Mouse (Mus musculus): ENCODE results near the gene Ago4. TPM values are rescaled to one million over a fixed set of nuclear protein-coding genes. Genes with fewer than 3 reads are reported as not detected.
"Not testable (repeated sequence)": the region's sequence is repeated elsewhere in the genome, so short reads cannot be mapped to it uniquely, and the experiment has no call there.

Ago4 gene
- total RNA-seq (2021) = 1 to 10 TPM; 3.5 to 3.8 TPM

GRCm38 (mm10) chr4:126532827-126533728 is at the start of gene Ago4:
Gene Ago4 (minus strand): TSS chr4:126533472.
- peak; percentile 72 for DNase-seq

- no peak for DNase-seq
These were observed 45.8 kb upstream of the Ago4 start for GRCm38 (mm10) chr4:126579077-126579476.

GRCm38 (mm10) chr4:126577920-126578319 is 44.6 kb upstream of the Ago4 start:
- no peak for DNase-seq

GRCm38 (mm10) chr4:126576281-126576680 is 43.0 kb upstream of the Ago4 start:
- DNase-seq = no peak

GRCm38 (mm10) chr4:126569783-126570182 is 36.5 kb upstream of the Ago4 start:
- no peak for DNase-seq

- no peak for DNase-seq
These were observed 34.0 kb upstream of the Ago4 start for GRCm38 (mm10) chr4:126567243-126567642.

- DNase-seq = no peak
These were observed 30.5 kb upstream of the Ago4 start for GRCm38 (mm10) chr4:126563798-126564197.

GRCm38 (mm10) chr4:126556809-126557711 is 23.8 kb upstream of the Ago4 start, which contains the start of gene Clspn:
Gene Clspn (plus strand): TSS chr4:126556935.
- peak; percentile 91 for DNase-seq

- DNase-seq = peak; percentile 8
These were observed 21.2 kb upstream of the Ago4 start for GRCm38 (mm10) chr4:126554462-126554861.

GRCm38 (mm10) chr4:126553685-126554084 is 20.4 kb upstream of the Ago4 start:
- DNase-seq = no peak

GRCm38 (mm10) chr4:126553105-126553504 is 19.8 kb upstream of the Ago4 start:
- no peak for DNase-seq

GRCm38 (mm10) chr4:126552136-126552535 is 18.9 kb upstream of the Ago4 start:
- DNase-seq = no peak

- DNase-seq = no peak
These were observed 12.9 kb upstream of the Ago4 start for GRCm38 (mm10) chr4:126546183-126546582.

- DNase-seq = no peak
These were observed 12.4 kb upstream of the Ago4 start for GRCm38 (mm10) chr4:126545703-126546102.

GRCm38 (mm10) chr4:126545016-126545415 is 11.7 kb upstream of the Ago4 start:
- no peak for DNase-seq

GRCm38 (mm10) chr4:126542838-126543237 is 9.6 kb upstream of the Ago4 start:
- no peak for DNase-seq

GRCm38 (mm10) chr4:126540487-126541071 is 7.3 kb upstream of the Ago4 start:
- DNase-seq = no peak

- no peak for DNase-seq
These were observed 3.6 kb upstream of the Ago4 start for GRCm38 (mm10) chr4:126536865-126537264.

- not testable (repeated sequence) for DNase-seq
These were observed 2.4 kb upstream of the Ago4 start for GRCm38 (mm10) chr4:126535631-126536030.

- no peak for DNase-seq
These were observed 428 bp upstream of the Ago4 start for GRCm38 (mm10) chr4:126533729-126534070.

GRCm38 (mm10) chr4:126532292-126532691 is 980 bp downstream of the Ago4 start:
- DNase-seq = no peak

- DNase-seq = no peak
These were observed 6.4 kb downstream of the Ago4 start for GRCm38 (mm10) chr4:126526828-126527227.

GRCm38 (mm10) chr4:126526164-126526563 is 7.1 kb downstream of the Ago4 start:
- no peak for DNase-seq
